Mouse (Mus musculus): Measurements from ENCODE around the gene Rere. TPM values are rescaled to one million over a fixed set of nuclear protein-coding genes. Genes with fewer than 3 reads are reported as not detected.
A peak's percentile ranks its signal among the peaks of the same experiment; 100 is the strongest.
"Not testable (repeated sequence)": the region's sequence is repeated elsewhere in the genome, so short reads cannot be mapped to it uniquely, and the experiment has no call there.

Gene Rere
- polyA plus RNA-seq, 1 experiment from 2014 or later, result 51.6 TPM

GRCm38 (mm10) chr4:150488767-150489166 is 207.3 kb downstream of the Rere start:
- no peak overlapping the region for H3K9ac ChIP-seq (ENCODE audit: low read length)
- no peaks in the 10 kb centered on the region for H3K27me3 ChIP-seq (ENCODE audit: control insufficient read depth, insufficient read depth, low read length)
- DNase-seq (ENCODE audit: low spot score) (no peak), ATAC-seq (replicated peaks; ENCODE audit: low FRiP score) (no peak)
- 0 out of 2 replicates have a peak overlapping the region, but pooled peaks have one; percentile 32 for H3K4me2 ChIP-seq (ENCODE audit: low read depth, low read length, severe bottlenecking)
- H3K27ac ChIP-seq (ENCODE audit: low read depth, low read length), result peak overlapping the region; percentile 28; the same call in 1 of the 2 replicates
- no peaks in the 10 kb centered on the region for H3K9me3 ChIP-seq (ENCODE audit: control insufficient read depth, low read length)
- no peaks in the 10 kb centered on the region for H3K36me3 ChIP-seq (ENCODE audit: control insufficient read depth, insufficient read depth, low read length)
- 83% methylated on average over 4 of the region's 4 CpGs for WGBS
- no peak overlapping the region for H3K4me3 ChIP-seq (ENCODE audit: low read depth, low read length)
- peaks cover 19% of the 10 kb centered on the region for H3K4me1 ChIP-seq (replicated peaks; ENCODE audit: control insufficient read depth, insufficient read depth, low read length)

- WGBS, result 89% methylated on average over 6 of the region's 6 CpGs
- Histone ChIP-seq H3K36me3 (ENCODE audit: control insufficient read depth, insufficient read depth, low read length) (no peaks in the 10 kb centered on the region), H3K4me2 (ENCODE audit: low read depth, low read length, severe bottlenecking) (no peak overlapping the region), H3K27me3 (ENCODE audit: control insufficient read depth, insufficient read depth, low read length) (no peaks in the 10 kb centered on the region), H3K9ac (ENCODE audit: low read length) (no peak overlapping the region), H3K4me3 (ENCODE audit: low read depth, low read length) (no peak overlapping the region), H3K9me3 (ENCODE audit: control insufficient read depth, low read length) (no peaks in the 10 kb centered on the region), H3K27ac (ENCODE audit: low read depth, low read length) (no peak overlapping the region), H3K4me1 (replicated peaks; ENCODE audit: control insufficient read depth, insufficient read depth, low read length) (peaks cover 19% of the 10 kb centered on the region)
- DNase-seq (ENCODE audit: low spot score) (no peak), ATAC-seq (replicated peaks; ENCODE audit: low FRiP score) (no peak)
Measured at GRCm38 (mm10) chr4:150490050-150490449, 208.6 kb downstream of the Rere start.

GRCm38 (mm10) chr4:150491710-150492109 is 210.3 kb downstream of the Rere start:
- 82% methylated on average over 4 of the region's 4 CpGs for WGBS
- DNase-seq (ENCODE audit: low spot score), result no peak

GRCm38 (mm10) chr4:150493258-150493937 is 212.0 kb downstream of the Rere start:
- Histone ChIP-seq H3K4me1 (replicated peaks; ENCODE audit: control insufficient read depth, insufficient read depth, low read length) (peaks cover 7% of the 10 kb centered on the region; the same call in 1 of the 2 replicates), H3K27ac (ENCODE audit: low read depth, low read length) (no peak overlapping the region), H3K4me2 (ENCODE audit: low read depth, low read length, severe bottlenecking) (no peak overlapping the region), H3K9ac (ENCODE audit: low read length) (no peak overlapping the region), H3K9me3 (ENCODE audit: control insufficient read depth, low read length) (no peaks in the 10 kb centered on the region), H3K27me3 (ENCODE audit: control insufficient read depth, insufficient read depth, low read length) (no peaks in the 10 kb centered on the region), H3K4me3 (ENCODE audit: low read depth, low read length) (no peak overlapping the region), H3K36me3 (ENCODE audit: control insufficient read depth, insufficient read depth, low read length) (no peaks in the 10 kb centered on the region)
- ATAC-seq (replicated peaks; ENCODE audit: low FRiP score) (no peak), DNase-seq (ENCODE audit: low spot score) (no peak)
- 94% methylated on average over 7 of the region's 7 CpGs for WGBS

More at GRCm38 (mm10) chr4:150491710-150492109, 210.3 kb downstream of the Rere start:
- Histone ChIP-seq H3K36me3 (ENCODE audit: control insufficient read depth, insufficient read depth, low read length) (no peaks in the 10 kb centered on the region), H3K9ac (ENCODE audit: low read length) (no peak overlapping the region), H3K4me2 (ENCODE audit: low read depth, low read length, severe bottlenecking) (no peak overlapping the region), H3K4me1 (replicated peaks; ENCODE audit: control insufficient read depth, insufficient read depth, low read length) (peaks cover 18% of the 10 kb centered on the region; the same call in 1 of the 2 replicates), H3K27ac (ENCODE audit: low read depth, low read length) (no peak overlapping the region), H3K27me3 (ENCODE audit: control insufficient read depth, insufficient read depth, low read length) (no peaks in the 10 kb centered on the region), H3K9me3 (ENCODE audit: control insufficient read depth, low read length) (no peaks in the 10 kb centered on the region), H3K4me3 (ENCODE audit: low read depth, low read length) (no peak overlapping the region)
- no peak for ATAC-seq (replicated peaks; ENCODE audit: low FRiP score)

- WGBS, result 98% methylated on average over 2 of the region's 5 CpGs
- not testable (repeated sequence) for DNase-seq (ENCODE audit: low spot score); H3K27me3 ChIP-seq (ENCODE audit: control insufficient read depth, insufficient read depth, low read length); H3K27ac ChIP-seq (ENCODE audit: low read depth, low read length); H3K4me1 ChIP-seq (replicated peaks; ENCODE audit: control insufficient read depth, insufficient read depth, low read length); H3K36me3 ChIP-seq (ENCODE audit: control insufficient read depth, insufficient read depth, low read length); ATAC-seq (replicated peaks; ENCODE audit: low FRiP score); H3K9me3 ChIP-seq (ENCODE audit: control insufficient read depth, low read length); H3K9ac ChIP-seq (ENCODE audit: low read length); H3K4me3 ChIP-seq (ENCODE audit: low read depth, low read length); H3K4me2 ChIP-seq (ENCODE audit: low read depth, low read length, severe bottlenecking)
Measured at GRCm38 (mm10) chr4:150493938-150494330, 212.5 kb downstream of the Rere start.

GRCm38 (mm10) chr4:150495568-150495967 is 214.1 kb downstream of the Rere start:
- H3K36me3 ChIP-seq (ENCODE audit: control insufficient read depth, insufficient read depth, low read length), result no peaks in the 10 kb centered on the region
- ATAC-seq (replicated peaks; ENCODE audit: low FRiP score) (no peak), DNase-seq (ENCODE audit: low spot score) (no peak)
- 0 out of 2 replicates have a peak, but pooled peaks cover 2% of the 10 kb centered on the region for H3K4me1 ChIP-seq (replicated peaks; ENCODE audit: control insufficient read depth, insufficient read depth, low read length)
- no peaks in the 10 kb centered on the region for H3K27me3 ChIP-seq (ENCODE audit: control insufficient read depth, insufficient read depth, low read length)
- 65% methylated on average over 2 of the region's 2 CpGs for WGBS
- no peak overlapping the region for H3K4me3 ChIP-seq (ENCODE audit: low read depth, low read length)
- H3K27ac ChIP-seq (ENCODE audit: low read depth, low read length), result no peak overlapping the region
- H3K9me3 ChIP-seq (ENCODE audit: control insufficient read depth, low read length), result no peaks in the 10 kb centered on the region
- no peak overlapping the region for H3K9ac ChIP-seq (ENCODE audit: low read length)
- H3K4me2 ChIP-seq (ENCODE audit: low read depth, low read length, severe bottlenecking), result no peak overlapping the region

GRCm38 (mm10) chr4:150504304-150505021 is 223.0 kb downstream of the Rere start:
- H3K9ac ChIP-seq (ENCODE audit: low read length), result no peak overlapping the region
- no peak overlapping the region for H3K27ac ChIP-seq (ENCODE audit: low read depth, low read length)
- H3K36me3 ChIP-seq (ENCODE audit: control insufficient read depth, insufficient read depth, low read length), result no peaks in the 10 kb centered on the region; the same call in 1 of the 2 replicates
- no peak for DNase-seq (ENCODE audit: low spot score)
- H3K4me1 ChIP-seq (replicated peaks; ENCODE audit: control insufficient read depth, insufficient read depth, low read length), result no peaks in the 10 kb centered on the region
- WGBS, result 92% methylated on average over 11 of the region's 11 CpGs
- no peaks in the 10 kb centered on the region for H3K9me3 ChIP-seq (ENCODE audit: control insufficient read depth, low read length)
- no peaks in the 10 kb centered on the region for H3K27me3 ChIP-seq (ENCODE audit: control insufficient read depth, insufficient read depth, low read length)
- ATAC-seq (replicated peaks; ENCODE audit: low FRiP score), result no peak
- no peak overlapping the region for H3K4me3 ChIP-seq (ENCODE audit: low read depth, low read length)
- H3K4me2 ChIP-seq (ENCODE audit: low read depth, low read length, severe bottlenecking), result no peak overlapping the region

- WGBS, result 88% methylated on average over 3 of the region's 3 CpGs
- Histone ChIP-seq H3K4me3 (ENCODE audit: low read depth, low read length) (no peak overlapping the region), H3K27ac (ENCODE audit: low read depth, low read length) (no peak overlapping the region), H3K9me3 (ENCODE audit: control insufficient read depth, low read length) (no peaks in the 10 kb centered on the region), H3K27me3 (ENCODE audit: control insufficient read depth, insufficient read depth, low read length) (no peaks in the 10 kb centered on the region), H3K36me3 (ENCODE audit: control insufficient read depth, insufficient read depth, low read length) (no peaks in the 10 kb centered on the region), H3K9ac (ENCODE audit: low read length) (no peak overlapping the region), H3K4me1 (replicated peaks; ENCODE audit: control insufficient read depth, insufficient read depth, low read length) (no peaks in the 10 kb centered on the region), H3K4me2 (ENCODE audit: low read depth, low read length, severe bottlenecking) (no peak overlapping the region)
- DNase-seq (ENCODE audit: low spot score), result no peak
- no peak for ATAC-seq (replicated peaks; ENCODE audit: low FRiP score)
Measured at GRCm38 (mm10) chr4:150509026-150509712, 227.7 kb downstream of the Rere start.
